Mouse (Mus musculus) heart, adult 9 months (tissue): ENCODE measurements around the gene Mrpl53.

ENCODE experiments used
- DNase-seq, 2 experiments: peaks; one replicate each; pipeline ENCODE4 v3.0.0; 2022; ENCODE audit warnings: low spot score in 2 of 2

Gene Mrpl53

DNA sequence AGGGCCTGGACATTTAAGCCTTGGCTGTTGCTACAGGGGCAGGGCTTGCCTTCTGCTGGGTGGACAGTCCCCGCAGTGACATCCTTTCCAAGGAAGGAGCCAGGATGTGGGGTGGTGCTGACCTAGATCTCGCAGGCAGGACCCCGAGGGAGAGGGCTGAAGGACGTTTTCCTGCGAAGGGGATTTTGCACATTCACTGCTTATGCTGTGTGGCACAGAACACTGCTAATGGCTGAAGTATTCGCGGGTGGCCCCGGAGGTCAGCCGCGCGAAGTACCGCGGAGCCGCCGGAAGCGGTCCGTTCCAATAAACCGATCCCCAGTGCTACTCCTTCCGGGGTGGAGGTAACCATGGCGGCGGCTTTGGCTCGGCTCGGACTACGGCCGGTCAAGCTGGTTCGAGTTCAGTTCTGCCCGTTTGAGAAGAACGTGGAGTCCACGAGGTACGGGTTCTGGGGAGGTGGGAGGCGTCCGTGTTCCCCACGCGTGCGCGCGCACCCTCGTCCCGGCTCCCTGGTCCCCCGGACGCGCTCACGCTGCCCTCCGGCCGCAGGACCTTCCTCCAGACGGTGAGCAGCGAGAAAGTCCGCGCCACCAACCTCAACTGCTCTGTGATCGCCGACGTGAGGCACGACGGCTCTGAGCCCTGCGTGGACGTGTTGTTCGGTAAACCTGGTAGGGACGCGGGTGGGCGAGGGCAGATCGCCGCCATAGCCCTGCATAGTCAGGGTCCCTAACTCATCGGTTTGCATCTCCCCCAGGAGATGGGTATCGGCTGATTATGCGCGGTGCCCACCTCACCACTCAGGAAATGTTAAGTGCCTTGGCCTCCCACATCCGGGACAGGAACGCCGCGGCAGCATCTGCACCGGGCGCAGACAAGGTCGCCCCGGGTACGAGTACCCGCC, at the start of gene Mrpl53:
Gene Mrpl53, plus strand, starts transcription at position 279 of the 907 bp plus-strand sequence.
- peak; percentile 79 to 84 for DNase-seq

DNA sequence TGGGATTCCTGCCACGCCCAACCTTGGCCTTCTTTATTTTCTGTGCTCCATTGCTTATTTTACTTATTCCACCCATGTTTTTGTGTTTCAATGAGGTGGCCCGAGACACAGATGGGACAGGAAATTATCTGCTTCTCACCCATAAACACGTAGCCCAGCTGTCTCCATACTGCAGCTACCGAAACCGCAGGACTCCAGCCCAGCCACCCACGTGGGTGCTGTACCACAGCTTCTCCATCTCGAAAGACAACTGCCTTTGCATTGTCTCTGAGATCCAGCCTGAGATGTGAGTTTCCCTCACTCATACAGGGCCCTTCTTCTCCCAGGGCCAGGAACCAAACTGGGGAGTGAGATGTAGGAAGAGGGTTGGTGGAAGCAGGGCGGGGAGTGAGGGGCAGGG, 42.8 kb upstream of the Mrpl53 start:
- DNase-seq: no peak

DNA sequence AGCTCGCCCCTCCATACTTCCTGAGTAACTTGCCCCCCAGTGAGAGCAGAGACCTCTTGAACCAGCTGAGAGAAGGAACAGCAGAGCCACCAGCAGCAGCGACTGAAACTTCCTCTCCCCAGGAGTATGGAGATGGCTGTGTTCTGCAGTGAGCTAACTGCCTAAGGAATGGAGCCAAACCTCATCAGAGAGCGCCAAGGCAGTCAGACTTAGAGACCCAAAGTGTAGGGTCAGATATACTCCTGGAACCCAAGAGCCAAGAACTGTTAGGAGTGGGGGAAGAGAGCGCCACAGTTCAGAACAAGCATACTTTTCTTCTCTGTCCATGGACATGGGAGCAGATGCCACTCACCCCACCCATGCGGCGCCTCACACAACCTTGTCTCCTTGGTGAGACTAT, 42.4 kb upstream of the Mrpl53 start:
- no peak for DNase-seq

DNA sequence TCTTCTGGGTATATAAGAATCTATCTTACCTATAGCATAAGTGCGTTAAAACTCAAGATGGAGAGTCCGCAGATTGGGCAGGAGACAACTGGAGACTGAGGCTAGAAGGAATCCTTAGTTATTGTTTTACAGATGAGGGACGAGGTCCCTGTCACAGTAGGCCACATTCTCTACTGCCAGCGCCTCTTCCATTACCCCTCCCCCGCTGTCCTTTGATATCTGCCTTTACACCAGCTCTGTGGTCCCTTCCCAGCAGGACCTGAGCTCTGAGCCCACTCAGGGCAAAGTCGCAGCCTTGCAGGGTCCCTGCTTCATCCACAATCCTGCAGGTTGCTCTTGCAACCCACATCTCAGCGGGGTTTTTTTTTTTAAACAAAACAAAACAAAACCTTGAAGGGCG, 40.6 kb upstream of the Mrpl53 start:
- no peak for DNase-seq

DNA sequence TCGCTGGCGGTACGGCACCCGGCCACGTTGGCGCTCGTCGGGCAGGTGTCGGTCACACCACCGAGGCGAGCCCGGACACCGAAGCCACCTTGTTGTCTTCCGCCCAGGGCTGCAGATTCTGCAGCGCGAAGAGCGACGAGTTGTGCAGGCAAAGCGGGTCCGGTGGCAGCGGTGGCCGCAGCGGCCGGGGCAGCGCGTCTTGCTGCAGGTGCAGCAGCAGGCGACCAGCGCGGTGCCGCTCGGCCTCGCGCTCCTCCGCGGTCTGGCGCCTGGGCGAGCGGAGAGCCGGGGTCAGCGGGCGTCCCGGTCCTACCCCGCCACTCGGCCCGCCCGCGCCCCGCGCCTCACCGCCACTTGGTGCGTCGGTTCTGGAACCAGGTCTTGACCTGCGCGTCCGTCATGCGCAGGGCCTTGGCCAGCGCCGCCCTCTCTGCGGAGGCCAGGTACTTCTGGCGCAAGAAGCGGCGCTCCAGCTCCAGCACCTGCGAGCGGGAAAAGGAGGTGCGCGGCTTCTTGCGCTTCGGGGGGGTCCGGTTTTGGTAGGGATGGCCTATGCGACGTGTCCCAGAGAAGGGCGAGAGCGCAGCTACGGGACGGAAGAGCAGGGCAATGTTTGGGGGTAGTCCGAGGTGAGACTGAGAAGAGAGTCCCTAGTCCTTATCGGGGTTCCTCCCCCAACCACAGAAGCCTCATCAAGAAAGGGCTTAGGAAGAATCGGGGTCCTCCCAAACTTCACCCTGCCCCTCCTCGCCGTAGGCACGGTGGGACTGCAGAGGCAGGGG, 39.9 kb upstream of the Mrpl53 start:
- DNase-seq: no peak

GRCm38 (mm10) chr6:83069488-83070246, 39.2 kb upstream of the Mrpl53 start:
- no peak for DNase-seq

GRCm38 (mm10) chr6:83070247-83070310, 38.8 kb upstream of the Mrpl53 start, which contains the start of gene Tlx2:
TSS of gene Tlx2 (minus strand) at chr6:83070293.
- no peak for DNase-seq

GRCm38 (mm10) chr6:83070311-83071219, 38.3 kb upstream of the Mrpl53 start:
- DNase-seq: no peak

- no peak for DNase-seq
Observed at GRCm38 (mm10) chr6:83071220-83071619, 37.6 kb upstream of the Mrpl53 start.

DNA sequence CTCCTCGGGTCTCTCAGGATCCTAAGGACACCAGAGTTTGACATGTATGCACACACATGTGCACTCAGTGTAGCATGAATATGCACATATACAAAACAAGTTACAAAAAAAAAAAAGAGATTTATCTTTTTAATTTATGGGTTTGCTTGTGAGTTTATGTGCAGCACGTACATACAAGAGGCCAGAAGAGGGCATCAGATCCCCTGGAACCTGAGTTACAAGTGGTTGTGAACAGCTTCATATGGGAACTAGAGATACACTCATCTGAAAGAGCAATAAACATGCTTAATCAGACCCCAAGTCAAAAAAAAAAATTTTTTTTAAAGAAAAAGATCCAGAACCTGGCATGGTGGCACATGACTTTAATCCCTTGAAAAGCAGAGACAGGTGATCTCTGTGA, 33.9 kb upstream of the Mrpl53 start:
- no peak for DNase-seq

DNA sequence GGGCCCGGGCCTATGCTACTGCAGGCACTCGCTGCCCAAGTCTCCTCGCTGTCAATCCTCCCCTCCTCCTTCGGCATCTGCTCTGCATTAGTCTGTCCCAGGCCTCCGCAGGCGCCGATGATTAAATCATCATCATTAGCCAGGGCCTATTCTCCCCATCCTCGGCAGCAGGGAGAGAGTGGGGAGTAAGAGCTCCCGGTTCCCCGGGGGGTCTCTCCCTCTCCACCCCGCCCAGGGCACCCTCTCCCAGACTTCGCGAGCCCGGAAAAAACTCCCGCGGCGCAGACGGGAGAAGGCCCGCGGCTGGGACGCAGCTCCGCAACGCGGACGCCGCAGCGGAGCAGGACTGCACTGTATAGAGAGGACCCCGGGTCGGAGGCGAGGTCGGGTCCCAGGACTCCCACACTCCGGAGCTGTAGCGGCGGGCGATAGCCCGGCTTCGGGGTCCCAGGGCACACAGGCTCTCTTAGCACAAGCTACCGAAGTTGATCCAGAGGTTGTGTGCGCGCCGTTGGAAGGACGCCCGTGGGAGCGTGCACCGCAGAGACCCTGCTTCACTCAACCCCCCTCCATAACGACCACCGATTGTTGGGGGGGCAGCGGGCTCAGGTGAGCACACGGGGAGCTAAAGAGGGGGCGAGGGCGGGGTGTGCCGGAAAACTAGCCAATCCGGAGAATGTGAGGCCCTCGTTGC, 31.1 kb upstream of the Mrpl53 start, which contains the start of gene Pcgf1:
Gene Pcgf1, plus strand, starts transcription at position 240 of the 694 bp plus-strand sequence.
- no peak for DNase-seq

- peak; percentile 99 for DNase-seq
Observed at GRCm38 (mm10) chr6:83078324-83078858, 30.4 kb upstream of the Mrpl53 start.

DNA sequence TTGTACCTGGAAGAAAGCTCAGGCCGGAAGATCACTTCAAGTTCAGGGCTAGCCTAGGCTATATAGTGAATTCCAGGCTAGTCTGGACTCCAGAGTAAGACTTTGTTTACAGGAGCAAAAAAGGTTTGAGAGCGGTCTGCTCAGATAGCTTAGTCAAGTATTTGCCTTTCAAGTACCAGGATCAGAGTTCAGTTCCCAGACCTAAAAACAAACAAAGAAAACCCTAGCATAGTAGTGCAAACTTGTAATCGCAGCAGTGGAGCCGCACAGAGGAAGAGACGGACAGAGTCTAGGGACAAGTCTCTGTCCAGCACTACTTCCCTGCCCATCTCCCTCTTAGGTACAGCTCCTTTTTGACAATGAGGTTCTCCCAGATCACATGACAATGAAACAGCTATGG, 28.6 kb upstream of the Mrpl53 start:
- no peak for DNase-seq

DNA sequence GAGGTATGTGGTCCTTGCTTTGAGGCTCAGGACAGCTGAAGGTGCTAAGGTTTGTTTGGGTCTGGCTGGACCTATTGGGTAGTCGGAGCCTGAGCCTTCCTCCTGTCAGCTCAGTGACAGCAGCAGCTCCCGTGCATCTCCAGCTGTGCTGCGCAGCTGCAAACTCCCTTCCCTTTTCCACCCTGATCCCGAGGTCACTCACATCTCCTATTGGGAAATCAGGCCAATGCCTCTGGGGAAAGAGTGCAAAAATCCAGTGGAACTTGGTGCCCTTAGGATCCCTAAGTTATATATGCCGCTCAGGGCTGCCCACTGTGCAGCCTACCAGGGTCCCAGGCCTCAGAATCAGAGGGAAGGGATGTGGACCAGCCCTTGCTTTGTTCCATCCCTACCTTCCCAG, 25.3 kb upstream of the Mrpl53 start:
- no peak for DNase-seq

DNA sequence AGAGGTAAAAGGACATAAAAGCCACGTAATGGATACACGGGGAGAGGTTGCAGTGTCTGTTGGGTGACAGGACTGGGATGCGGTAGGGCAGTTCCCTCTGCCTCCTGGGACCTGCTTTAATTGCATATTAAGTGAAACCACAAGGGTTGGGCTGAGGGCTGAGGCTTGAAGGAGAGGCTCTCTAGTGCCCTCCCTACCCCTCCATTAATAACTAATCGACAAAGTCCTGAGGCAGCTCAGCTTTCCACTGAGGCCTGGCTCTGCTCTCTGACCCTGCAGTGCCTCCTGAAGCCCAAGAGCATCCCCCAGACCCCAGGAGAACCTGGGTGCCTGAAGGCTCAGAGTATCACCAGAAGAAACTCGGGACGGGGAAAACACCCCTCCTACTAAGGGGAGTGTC, 24.4 kb upstream of the Mrpl53 start:
- DNase-seq: no peak

DNA sequence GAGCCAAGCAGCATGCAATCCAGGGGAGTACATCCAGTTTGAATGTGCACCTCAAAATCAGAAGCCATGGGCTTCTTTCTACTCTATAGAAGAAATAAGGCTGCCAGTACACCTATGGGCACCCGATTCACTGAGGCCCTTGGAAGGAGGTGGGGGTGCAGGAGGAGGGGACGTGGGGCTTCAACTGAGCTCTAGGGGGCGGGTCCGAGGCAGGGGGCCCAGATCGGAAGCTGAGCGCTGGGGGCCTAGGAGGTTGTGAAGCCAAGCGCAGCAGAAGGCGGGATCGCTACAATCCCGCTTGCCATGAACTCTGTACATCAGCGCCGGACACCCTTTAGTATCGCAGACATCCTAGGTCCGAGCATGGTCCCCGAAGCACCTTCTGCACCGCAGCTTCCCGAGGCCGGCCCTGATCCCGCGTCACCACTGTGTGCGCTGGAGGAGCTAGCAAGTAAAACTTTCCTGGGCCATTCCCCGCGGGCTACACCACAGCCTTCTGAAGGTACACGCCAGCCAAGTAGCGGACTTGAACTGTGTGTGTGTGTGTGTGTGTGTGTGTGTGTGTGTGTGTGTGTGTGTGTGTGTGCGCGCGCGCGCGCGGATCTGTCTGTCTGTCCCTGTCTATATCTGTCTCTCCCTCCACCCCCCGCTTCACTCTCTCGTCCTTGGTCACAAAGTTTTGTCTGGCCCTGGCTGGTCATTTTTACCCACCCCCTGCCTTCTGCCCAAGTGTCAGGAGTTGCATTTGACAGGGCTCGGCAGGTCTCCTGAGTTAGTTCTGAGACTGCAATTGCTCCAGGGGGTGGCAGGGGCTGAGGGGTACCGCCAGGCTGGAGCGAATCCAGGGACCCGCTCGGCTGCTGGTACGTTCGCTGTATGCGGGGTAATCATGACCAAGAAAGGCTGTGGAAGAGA, 22.5 kb upstream of the Mrpl53 start, which contains the start of gene Lbx2:
Gene Lbx2, plus strand, starts transcription at position 247 of the 915 bp plus-strand sequence.
- no peak for DNase-seq

DNA sequence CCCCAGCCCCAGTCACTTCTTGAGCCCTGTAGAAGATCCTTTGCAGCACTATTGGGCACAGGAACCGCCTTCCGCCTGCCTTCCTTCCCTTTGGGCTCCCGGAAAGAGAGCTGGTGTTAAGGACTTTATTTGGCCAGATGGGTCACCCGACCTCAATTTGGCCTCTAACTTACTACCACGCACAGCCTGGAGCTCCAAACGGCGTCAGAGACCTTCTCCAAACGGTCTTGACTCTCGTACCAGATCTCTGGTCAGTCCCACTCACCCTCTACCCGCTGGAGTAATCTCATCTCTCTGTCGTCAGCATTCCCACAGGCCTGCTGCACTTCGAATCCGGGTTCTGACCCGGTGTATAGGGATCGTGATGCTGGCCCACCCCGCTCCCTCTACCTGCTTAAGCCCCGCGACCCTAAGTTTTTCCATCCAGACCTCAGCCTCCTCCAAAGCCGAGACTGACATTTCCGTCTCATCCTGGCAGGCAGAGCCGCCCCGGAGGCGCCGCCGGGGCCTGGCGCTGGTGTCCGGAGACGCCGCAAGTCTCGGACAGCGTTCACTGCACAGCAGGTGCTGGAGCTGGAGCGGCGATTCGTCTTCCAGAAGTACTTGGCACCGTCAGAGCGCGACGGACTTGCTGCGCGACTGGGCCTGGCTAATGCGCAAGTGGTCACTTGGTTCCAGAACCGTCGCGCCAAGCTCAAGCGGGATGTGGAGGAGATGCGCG, 21.5 kb upstream of the Mrpl53 start:
- peak in 1 of 2 experiments; percentile 46 for DNase-seq

GRCm38 (mm10) chr6:83087926-83088260, 20.9 kb upstream of the Mrpl53 start:
- no peak for DNase-seq
